Mouse (Mus musculus) C3H10T1/2 (cell line): ENCODE results near the gene Olfr645. TPM values are rescaled to one million over a fixed set of nuclear protein-coding genes. Genes with fewer than 3 reads are reported as not detected.

Source experiments
- polyA plus RNA-seq, 2 experiments: library from polyadenylated mRNA; unstranded; fragments of >200 nt; fragmentation: generic; extraction: Trizol; gene quantifications; one replicate each; pipeline ENCODE4 v1.2.1; 2012; ENCODE audit warnings: missing spikeins in 2 of 2

Olfr645 gene
- not detected for polyA plus RNA-seq

GRCm38 (mm10) chr7:104085365-104085764 lies at the start of gene Olfr645:
Olfr645 (minus strand) TSS chr7:104085465.

GRCm38 (mm10) chr7:104129726-104130125 lies 44.5 kb upstream of the Olfr645 start, which contains the start of gene Ubqln5:
Ubqln5 (minus strand) TSS chr7:104129826.

GRCm38 (mm10) chr7:104104757-104104972 lies 19.4 kb upstream of the Olfr645 start, which contains the start of gene Olfr646:
Olfr646 (plus strand) TSS chr7:104104873.

GRCm38 (mm10) chr7:104071769-104072168 lies 13.5 kb downstream of the Olfr645 start, which contains the start of gene Olfr644:
Olfr644 (minus strand) TSS chr7:104071869.

GRCm38 (mm10) chr7:104061345-104061744 lies 23.9 kb downstream of the Olfr645 start, which contains the start of gene 4930516K23Rik:
4930516K23Rik (minus strand) TSS chr7:104061445.

GRCm38 (mm10) chr7:104052566-104052965 lies 32.7 kb downstream of the Olfr645 start, which contains the start of gene Olfr642:
Olfr642 (minus strand) TSS chr7:104052666.

GRCm38 (mm10) chr7:104035145-104035544 lies 50.1 kb downstream of the Olfr645 start, which contains the start of gene Olfr641:
Olfr641 (plus strand) TSS chr7:104035445.

Other genes starting within 250 kb of the Olfr645 start
- not detected for gene Hbb-bh2, start 244.9 kb downstream of the Olfr645 start, polyA plus RNA-seq
- under 1 TPM; 0.08 to 0.97 TPM for gene Hbb-bh1, start 242.3 kb downstream of the Olfr645 start, polyA plus RNA-seq
- gene Hbb-y, start 232.2 kb downstream of the Olfr645 start, polyA plus RNA-seq: under 1 TPM in 1 of 2 experiments, not detected in 1; 0.06 TPM
- not detected for gene Olfr66, start 199.2 kb downstream of the Olfr645 start, polyA plus RNA-seq
- not detected for gene Olfr64, start 191.0 kb downstream of the Olfr645 start, polyA plus RNA-seq
- gene Olfr65, start 182.0 kb downstream of the Olfr645 start, polyA plus RNA-seq: under 1 TPM in 1 of 2 experiments, not detected in 1; 0.05 TPM
- not detected for gene Olfr631, start 156.6 kb downstream of the Olfr645 start, polyA plus RNA-seq
- gene Olfr632, start 151.1 kb downstream of the Olfr645 start, polyA plus RNA-seq: not detected
- gene Olfr633, start 141.0 kb downstream of the Olfr645 start, polyA plus RNA-seq: not detected
- gene Olfr635, start 114.3 kb downstream of the Olfr645 start, polyA plus RNA-seq: not detected
- gene Olfr638, start 86.7 kb downstream of the Olfr645 start, polyA plus RNA-seq: not detected
- gene Olfr639, start 68.2 kb downstream of the Olfr645 start, polyA plus RNA-seq: not detected
- gene Olfr640, start 59.9 kb downstream of the Olfr645 start, polyA plus RNA-seq: not detected
- gene Olfr641, start 50.0 kb downstream of the Olfr645 start, polyA plus RNA-seq: not detected
- not detected for gene Olfr642, start 32.8 kb downstream of the Olfr645 start, polyA plus RNA-seq
- gene 4930516K23Rik, start 24.0 kb downstream of the Olfr645 start, polyA plus RNA-seq: not detected
- gene Olfr644, start 13.6 kb downstream of the Olfr645 start, polyA plus RNA-seq: not detected
- gene Olfr646, start 19.4 kb upstream of the Olfr645 start, polyA plus RNA-seq: not detected
- gene Ubqln5, start 44.4 kb upstream of the Olfr645 start, polyA plus RNA-seq: not detected
- not detected for gene Olfr643, start 51.9 kb upstream of the Olfr645 start, polyA plus RNA-seq
- not detected for gene Ubqln3, start 57.8 kb upstream of the Olfr645 start, polyA plus RNA-seq
- gene Ubqlnl, start 65.1 kb upstream of the Olfr645 start, polyA plus RNA-seq: not detected
- gene Olfm5, start 79.4 kb upstream of the Olfr645 start, polyA plus RNA-seq: not detected
- under 1 TPM in 1 of 2 experiments, not detected in 1; 0.01 TPM for gene Olfr648, start 97.9 kb upstream of the Olfr645 start, polyA plus RNA-seq
- not detected for gene Olfr649, start 110.5 kb upstream of the Olfr645 start, polyA plus RNA-seq
- under 1 TPM; 0.07 to 0.15 TPM for gene Trim6, start 133.3 kb upstream of the Olfr645 start, polyA plus RNA-seq
- gene Trim34a, start 159.0 kb upstream of the Olfr645 start, polyA plus RNA-seq: under 1 TPM; 0.01 to 0.54 TPM
- not detected for gene Trim5, start 202.6 kb upstream of the Olfr645 start, polyA plus RNA-seq
- under 1 TPM in 1 of 2 experiments, not detected in 1; 0.01 TPM for gene Trim12a, start 230.0 kb upstream of the Olfr645 start, polyA plus RNA-seq
- under 1 TPM in 1 of 2 experiments, not detected in 1; 0.92 TPM for gene Trim34b, start 244.0 kb upstream of the Olfr645 start, polyA plus RNA-seq